Mouse (Mus musculus): ENCODE measurements around the gene Itga1. TPM values are rescaled to one million over a fixed set of nuclear protein-coding genes. Genes with fewer than 3 reads are reported as not detected.

Itga1 gene
- total and polyA plus RNA-seq, 3 experiments = under 0.01 to 0.04 (median 0.01) TPM

DNA sequence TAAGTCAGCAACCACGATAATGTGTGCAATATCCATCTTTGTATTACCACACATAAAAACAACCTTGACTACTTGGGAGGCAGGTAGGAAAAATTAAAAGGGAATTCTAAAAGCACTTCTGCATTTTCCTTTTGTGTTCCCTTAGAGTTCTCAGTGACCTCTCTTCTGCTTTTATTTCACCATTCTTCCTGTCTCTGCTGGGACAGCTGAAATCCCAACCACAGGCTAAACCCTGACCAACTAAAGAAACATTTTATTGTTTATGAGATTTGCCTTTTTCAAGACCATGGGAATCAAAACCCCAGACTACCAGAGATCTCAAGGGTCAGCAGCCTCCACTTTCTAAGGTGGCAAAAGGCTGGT is 33.8 kb downstream of the Itga1 start:
- no peak for DNase-seq (ENCODE audit: extremely low read depth)
- TF ChIP-seq RCOR1 (conservative IDR thresholded peaks at IDR 0.05; ENCODE audit: low read depth, low read length) = no peak
- no peak for TF ChIP-seq UBTF (IDR thresholded peaks at IDR 0.05; ENCODE audit: low read depth, low read length)
- TF ChIP-seq HCFC1 (IDR thresholded peaks at IDR 0.05; ENCODE audit: low read depth, low read length) = no peak
- TF ChIP-seq ELF1 (IDR thresholded peaks at IDR 0.05; ENCODE audit: low read depth, low read length) = no peak
- no peak for TF ChIP-seq TBP (conservative IDR thresholded peaks at IDR 0.05; ENCODE audit: low read depth, low read length)
- no peak for TF ChIP-seq ZC3H11A (IDR thresholded peaks at IDR 0.05; ENCODE audit: low read depth, low read length)
- TF ChIP-seq CHD1 (IDR thresholded peaks at IDR 0.05; ENCODE audit: low read depth, low read length) = no peak
- no peak for TF ChIP-seq JUN (IDR thresholded peaks at IDR 0.05; ENCODE audit: insufficient read depth, low read depth, low read length)
- TF ChIP-seq ZMIZ1 (IDR thresholded peaks at IDR 0.05; ENCODE audit: low read depth, low read length) = no peak
- no peak for TF ChIP-seq ZKSCAN1 (IDR thresholded peaks at IDR 0.05; ENCODE audit: borderline replicate concordance, low read depth, low read length)
- TF ChIP-seq TCF12 (IDR thresholded peaks at IDR 0.05; ENCODE audit: low read depth, low read length) = no peak
- TF ChIP-seq USF2 (conservative IDR thresholded peaks at IDR 0.05; ENCODE audit: low read depth, low read length) = no peak
- TF ChIP-seq MEF2A (IDR thresholded peaks at IDR 0.05; ENCODE audit: borderline replicate concordance, low read depth, low read length) = no peak
- TF ChIP-seq PAX5 (IDR thresholded peaks at IDR 0.05; ENCODE audit: low read length) = no peak
- no peak for TF ChIP-seq MAZ (IDR thresholded peaks at IDR 0.05; ENCODE audit: low read depth, low read length)
- Histone ChIP-seq H3K27ac (ENCODE audit: insufficient read depth, low read depth) (no peak overlapping the region), H3K4me1 (ENCODE audit: control insufficient read depth in 1 of 2, insufficient read depth in 2 of 2) (no peaks in the 10 kb centered on the region), H3K9ac (ENCODE audit: insufficient read depth, low read depth) (no peak overlapping the region), H3K9me3 (replicated peaks; ENCODE audit: low read length) (no peaks in the 10 kb centered on the region), H3K4me2 (ENCODE audit: insufficient read depth, low read depth, poor library complexity, severe bottlenecking) (no peak overlapping the region), H3K27me3 (replicated peaks) (no peaks in the 10 kb centered on the region), H3K4me3 (replicated peaks in 1 of 3; ENCODE audit: low read depth in 2 of 3, low read length in 2 of 3, poor library complexity in 1 of 3) (no peak overlapping the region), H3K36me3 (replicated peaks in 1 of 2; ENCODE audit: control insufficient read depth in 1 of 2, insufficient read depth in 1 of 2, low read length in 1 of 2) (no peaks in the 10 kb centered on the region), H3K79me2 (replicated peaks; ENCODE audit: control insufficient read depth, extremely low read depth, insufficient read depth, poor library complexity, severe bottlenecking) (no peaks in the 10 kb centered on the region)
- in situ Hi-C loops (cut with MboI; ENCODE audit: low pct_ligation_motif_present, low pct_unique_long_range_greater_than_20kb, low sequenced_read_pairs) (no loop called here), dilution Hi-C loops (cut with MboI; ENCODE audit: extremely low pct_ligation_motif_present, extremely low pct_unique_long_range_greater_than_20kb, low sequenced_read_pairs) (no loop called here)

DNA sequence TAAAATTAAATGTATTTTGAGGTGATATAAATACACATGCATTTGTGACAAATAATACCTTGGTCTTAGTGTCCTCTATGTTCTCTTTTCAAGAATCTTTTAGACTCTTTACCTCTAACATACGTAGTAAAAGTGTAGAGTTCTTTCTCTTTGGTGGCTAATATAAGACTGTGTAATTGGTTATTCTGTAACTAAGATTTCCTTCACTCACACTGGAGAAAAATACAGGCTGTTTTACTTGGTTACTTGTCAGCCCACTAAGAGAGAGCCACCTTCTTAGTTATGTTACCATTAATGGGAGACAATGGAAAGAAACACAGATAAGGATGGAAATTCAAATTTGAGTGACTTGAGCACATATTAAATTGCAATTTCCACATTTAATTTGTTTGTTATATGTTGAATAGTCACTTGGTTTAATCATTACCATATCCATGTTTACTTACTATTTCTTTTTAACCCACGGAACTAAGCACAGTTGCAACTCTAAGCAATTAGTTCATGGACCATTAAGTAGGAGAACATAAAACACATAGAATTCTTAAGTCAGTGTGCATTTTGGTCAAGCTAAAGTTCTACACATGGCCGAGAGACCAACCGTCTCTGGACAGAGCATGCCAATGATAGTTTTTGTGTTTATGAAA is 34.3 kb downstream of the Itga1 start:
- H3K27ac ChIP-seq (ENCODE audit: insufficient read depth, low read depth) = no peak overlapping the region
- H3K4me1 ChIP-seq (ENCODE audit: control insufficient read depth in 1 of 2, insufficient read depth in 2 of 2) = no peaks in the 10 kb centered on the region
- H3K9me3 ChIP-seq (replicated peaks; ENCODE audit: low read length) = no peaks in the 10 kb centered on the region
- DNase-seq (ENCODE audit: extremely low read depth) = no peak
- H3K36me3 ChIP-seq (replicated peaks in 1 of 2; ENCODE audit: control insufficient read depth in 1 of 2, insufficient read depth in 1 of 2, low read length in 1 of 2) = no peaks in the 10 kb centered on the region
- dilution Hi-C loops (cut with MboI; ENCODE audit: extremely low pct_ligation_motif_present, extremely low pct_unique_long_range_greater_than_20kb, low sequenced_read_pairs) = no loop called here
- no peaks in the 10 kb centered on the region for H3K27me3 ChIP-seq (replicated peaks)
- no peaks in the 10 kb centered on the region for H3K79me2 ChIP-seq (replicated peaks; ENCODE audit: control insufficient read depth, extremely low read depth, insufficient read depth, poor library complexity, severe bottlenecking)
- TF ChIP-seq HCFC1 (IDR thresholded peaks at IDR 0.05; ENCODE audit: low read depth, low read length) (no peak), BHLHE40 (IDR thresholded peaks at IDR 0.05; ENCODE audit: low read depth, low read length) (no peak), ZMIZ1 (IDR thresholded peaks at IDR 0.05; ENCODE audit: low read depth, low read length) (no peak), MXI1 (IDR thresholded peaks at IDR 0.05; ENCODE audit: low read depth, low read length) (no peak), KAT2A (IDR thresholded peaks at IDR 0.05; ENCODE audit: insufficient replicate concordance, low read length) (no peak), RAD21 (IDR thresholded peaks at IDR 0.05; ENCODE audit: low read depth, low read length) (no peak), TBP (conservative IDR thresholded peaks at IDR 0.05; ENCODE audit: low read depth, low read length) (no peak), PAX5 (IDR thresholded peaks at IDR 0.05; ENCODE audit: low read length) (no peak), CHD2 (IDR thresholded peaks at IDR 0.05; ENCODE audit: low read length) (no peak), SMC3 (IDR thresholded peaks at IDR 0.05; ENCODE audit: low read depth, low read length) (no peak), SIN3A (IDR thresholded peaks at IDR 0.05; ENCODE audit: low read length) (no peak), CHD1 (IDR thresholded peaks at IDR 0.05; ENCODE audit: low read depth, low read length) (no peak), ELF1 (IDR thresholded peaks at IDR 0.05; ENCODE audit: low read depth, low read length) (no peak), NELFE (IDR thresholded peaks at IDR 0.05; ENCODE audit: low read depth, low read length) (no peak), USF2 (conservative IDR thresholded peaks at IDR 0.05; ENCODE audit: low read depth, low read length) (no peak), MAX (IDR thresholded peaks at IDR 0.05; ENCODE audit: low read length) (no peak), ZKSCAN1 (IDR thresholded peaks at IDR 0.05; ENCODE audit: borderline replicate concordance, low read depth, low read length) (no peak), POLR2A (IDR thresholded peaks at IDR 0.05; ENCODE audit: low read depth, low read length) (no peak), MAZ (IDR thresholded peaks at IDR 0.05; ENCODE audit: low read depth, low read length) (no peak), JUND (conservative IDR thresholded peaks at IDR 0.05; ENCODE audit: low read depth, low read length) (no peak)
- H3K9ac ChIP-seq (ENCODE audit: insufficient read depth, low read depth) = no peak overlapping the region
- in situ Hi-C loops (cut with MboI; ENCODE audit: low pct_ligation_motif_present, low pct_unique_long_range_greater_than_20kb, low sequenced_read_pairs) = no loop called here
- no peak overlapping the region for H3K4me3 ChIP-seq (replicated peaks in 1 of 3; ENCODE audit: low read depth in 2 of 3, low read length in 2 of 3, poor library complexity in 1 of 3)
- no peak overlapping the region for H3K4me2 ChIP-seq (ENCODE audit: insufficient read depth, low read depth, poor library complexity, severe bottlenecking)
